Mouse (Mus musculus): ENCODE results near the gene Mcam.

GRCm38 (mm10) chr9:44106596-44106995 is 27.7 kb upstream of the Mcam start:
- TF ChIP-seq GATA1 (IDR thresholded peaks at IDR 0.05; ENCODE audit: borderline replicate concordance, low read length) (no peak), FLI1 (IDR thresholded peaks at IDR 0.05; ENCODE audit: low read length) (no peak)

All from megakaryocyte, embryonic 14.5 days (primary cell).